Mouse (Mus musculus): Measurements from ENCODE around the gene Fam222a.
A peak's percentile ranks its signal among the peaks of the same experiment; 100 is the strongest.

The Fam222a gene

DNA sequence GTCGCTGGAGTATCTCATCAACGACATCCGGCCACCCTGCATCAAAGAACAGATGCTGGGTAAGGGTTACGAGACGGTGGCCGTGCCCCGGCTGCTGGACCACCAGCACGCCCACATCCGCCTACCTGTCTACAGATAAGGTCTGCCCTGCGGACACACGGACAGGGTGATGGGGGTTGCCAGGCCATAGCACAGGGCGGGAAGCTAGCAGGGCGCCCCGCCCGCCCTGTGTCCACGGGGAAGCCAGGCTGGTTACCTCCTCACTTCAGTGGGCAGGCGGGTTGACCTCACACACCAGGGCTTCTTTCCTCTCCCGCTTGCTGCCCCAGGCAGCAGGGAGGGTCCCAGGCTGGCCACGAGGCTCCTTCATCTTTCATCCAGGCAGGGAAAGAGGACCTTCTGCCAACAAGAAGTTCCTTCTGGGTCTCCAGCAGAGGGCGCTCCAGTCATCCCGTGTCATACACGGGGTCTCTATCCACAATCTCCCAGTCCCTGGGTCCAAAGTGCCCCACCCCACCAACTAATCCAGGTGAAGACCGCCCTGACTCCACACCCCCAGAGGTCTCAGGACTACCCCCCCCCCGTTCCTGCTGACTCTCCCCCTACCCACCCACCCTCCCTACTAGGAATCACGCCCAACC, 44.3 kb downstream of the Fam222a start:
- no peak for DNase-seq

DNA sequence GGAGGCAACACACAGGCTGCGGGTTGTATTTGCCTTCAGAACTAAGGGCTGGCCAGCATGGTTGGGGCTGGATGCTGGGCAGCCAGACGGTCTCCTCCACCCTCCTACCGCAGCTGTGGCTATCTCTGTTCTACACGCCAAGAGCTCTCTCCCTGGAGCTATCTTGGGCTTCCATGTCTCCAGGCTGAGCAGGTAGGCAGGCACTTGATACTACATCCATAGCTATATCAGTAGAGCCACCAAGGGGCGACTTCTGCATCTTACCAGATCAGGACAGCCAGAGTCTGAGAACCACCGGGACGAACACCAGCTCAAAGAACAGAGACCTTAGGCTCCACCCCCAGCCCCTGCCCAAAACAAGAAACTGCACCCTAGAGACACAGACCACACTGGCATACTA, 47.0 kb downstream of the Fam222a start:
- no peak for DNase-seq

DNA sequence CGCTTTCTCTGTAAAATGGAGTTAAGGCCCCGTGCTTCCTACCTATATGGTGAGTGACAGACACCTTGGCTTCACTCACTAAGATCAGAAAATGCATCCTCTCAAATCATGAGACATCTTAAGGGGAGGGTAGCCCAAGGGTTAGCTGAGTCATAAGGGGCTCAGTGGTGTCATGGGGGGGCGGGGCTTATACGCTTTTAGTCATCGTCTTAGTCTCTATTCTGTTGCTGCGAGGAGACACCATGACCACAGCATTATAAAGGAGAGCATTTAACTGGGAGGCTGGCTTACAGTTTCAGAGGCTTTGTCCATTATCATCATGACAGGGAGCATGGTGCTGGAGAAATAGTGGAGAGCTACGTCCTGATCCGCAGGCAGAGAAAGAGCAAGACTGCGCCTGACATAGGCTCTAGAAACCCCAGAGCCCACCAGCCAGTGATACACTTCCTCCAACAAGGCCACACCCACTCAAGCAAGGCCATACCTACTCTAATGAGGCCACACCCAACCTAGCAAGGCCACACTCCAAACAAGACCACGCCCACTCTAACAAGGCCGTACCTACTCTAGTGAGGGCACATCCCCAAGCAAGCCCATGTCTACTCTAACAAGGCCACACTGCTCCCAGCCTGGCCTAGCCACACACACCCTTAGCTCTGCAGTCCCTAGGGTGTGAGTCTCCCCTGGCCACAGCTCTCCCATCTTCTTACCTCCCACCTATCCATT, 48.7 kb downstream of the Fam222a start:
- no peak for DNase-seq

DNA sequence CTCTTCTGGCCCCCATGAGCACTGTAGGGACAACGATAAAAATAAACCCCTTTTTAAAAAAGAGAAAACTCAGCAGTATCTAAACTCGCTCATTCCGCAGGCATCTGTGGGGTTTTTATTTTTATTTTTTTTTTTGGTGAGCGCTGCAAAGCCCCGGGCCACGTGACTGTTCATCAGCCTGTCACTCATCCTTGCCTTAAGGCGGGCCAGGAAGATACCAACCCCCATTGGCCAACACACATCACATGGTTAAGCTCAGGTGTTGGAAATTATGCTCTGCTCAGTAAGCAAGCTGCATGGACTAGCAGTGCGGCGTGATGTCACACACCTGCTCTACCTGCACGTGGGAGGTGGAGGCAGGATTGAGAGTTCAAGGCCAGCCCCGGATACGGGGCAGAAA, 50.0 kb downstream of the Fam222a start:
- DNase-seq: no peak

DNA sequence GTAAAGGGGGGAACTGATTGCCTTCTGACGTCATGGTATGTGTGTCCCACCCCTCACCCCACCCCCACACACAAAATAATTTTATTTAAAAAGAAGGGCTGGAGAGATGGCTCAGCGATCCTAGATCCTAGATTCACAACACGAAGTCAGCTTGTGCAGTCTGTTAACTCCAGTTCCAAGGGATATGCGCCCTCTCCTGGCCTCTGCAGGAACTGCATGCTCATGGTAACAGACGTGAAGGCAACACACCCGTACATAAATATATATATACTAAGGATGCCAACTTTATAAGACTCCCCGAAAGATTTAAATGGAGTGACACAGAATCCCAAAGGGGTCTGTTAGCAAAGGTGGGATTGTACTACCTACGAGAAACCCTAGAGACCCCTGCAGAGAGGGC, 51.0 kb downstream of the Fam222a start:
- peak; percentile 83 for DNase-seq

DNA sequence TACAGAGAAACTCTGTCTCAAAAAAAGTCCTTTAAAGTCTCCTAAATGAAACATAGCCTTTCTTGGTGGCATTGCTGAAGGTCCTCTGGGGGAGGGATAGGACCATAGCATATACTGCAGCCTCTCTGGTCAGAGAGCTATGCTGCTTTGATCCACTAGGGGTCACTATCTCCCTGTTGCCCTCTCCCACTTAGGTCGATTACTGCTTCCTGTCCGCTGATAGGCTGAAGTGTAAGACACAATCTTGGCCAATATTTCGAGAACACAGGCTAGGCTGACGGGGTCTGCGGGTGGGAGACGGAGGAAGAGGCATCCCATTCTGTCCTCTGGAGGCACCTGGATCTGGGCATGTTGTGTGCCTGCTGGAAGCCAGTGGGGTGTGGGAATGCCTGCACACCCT, 52.5 kb downstream of the Fam222a start:
- DNase-seq: peak; percentile 36

DNA sequence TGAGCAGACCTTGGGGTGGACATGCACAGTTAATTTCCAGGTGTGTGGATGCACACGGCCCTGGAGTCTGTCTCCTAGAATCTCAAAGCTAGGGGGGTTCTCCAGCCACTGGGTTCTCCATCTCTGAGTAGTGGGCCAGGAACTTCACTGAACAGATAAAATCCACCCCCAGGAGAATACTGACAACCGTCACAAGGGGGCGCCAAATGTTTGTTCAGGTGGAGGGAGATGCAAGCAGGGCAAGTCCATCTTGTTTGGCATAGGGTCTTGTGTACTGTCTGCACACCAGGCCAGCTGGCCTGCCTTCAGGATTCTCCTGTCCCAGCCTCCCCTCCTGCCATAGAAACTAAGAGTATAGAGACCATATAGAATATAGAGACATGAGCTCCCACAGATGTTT, 57.8 kb downstream of the Fam222a start:
- DNase-seq: peak; percentile 62

- DNase-seq: peak; percentile 49
Observed at GRCm38 (mm10) chr5:114631336-114631735, 63.5 kb downstream of the Fam222a start.

DNA sequence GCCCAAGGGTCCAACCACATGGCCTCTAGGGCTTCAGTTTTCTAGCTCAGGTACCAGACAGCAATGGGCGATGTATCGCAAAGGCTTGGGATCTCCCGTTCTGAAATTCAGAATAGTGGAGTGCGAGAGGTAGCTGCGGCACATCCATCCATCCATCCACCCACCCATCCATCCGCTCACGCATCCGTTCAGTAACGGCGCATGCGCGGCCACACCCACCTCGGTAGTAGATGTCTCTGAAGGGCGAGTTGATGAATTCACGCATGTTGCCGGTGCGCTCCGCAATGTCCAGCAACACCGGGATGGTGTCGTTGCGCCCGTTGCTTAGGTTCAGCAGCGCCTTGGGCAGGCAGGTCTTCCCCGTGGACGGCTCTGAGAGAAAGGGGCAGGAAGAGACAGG, 68.3 kb downstream of the Fam222a start:
- DNase-seq: no peak

- DNase-seq: peak; percentile 91
Observed at GRCm38 (mm10) chr5:114638769-114639644, 71.2 kb downstream of the Fam222a start.

DNA sequence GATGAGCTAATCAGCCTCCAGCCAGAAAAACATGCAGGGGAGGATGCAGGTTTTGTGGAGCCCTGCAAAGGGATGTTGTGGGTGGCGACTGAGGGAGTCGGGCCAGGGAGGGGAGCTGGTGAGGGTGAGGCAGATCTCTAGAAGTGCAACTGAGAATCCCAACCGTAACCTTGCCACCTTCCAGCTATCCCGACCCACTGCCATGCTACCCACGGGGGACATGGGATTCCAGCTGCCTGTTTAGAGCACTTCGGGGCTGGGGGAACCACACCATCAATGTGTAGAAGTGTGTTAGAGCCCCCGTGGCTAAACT, 71.8 kb downstream of the Fam222a start:
- DNase-seq: no peak

GRCm38 (mm10) chr5:114640809-114641208, 73.0 kb downstream of the Fam222a start:
- DNase-seq: no peak

GRCm38 (mm10) chr5:114644918-114645317, 77.1 kb downstream of the Fam222a start:
- no peak for DNase-seq

GRCm38 (mm10) chr5:114645916-114646315, 78.1 kb downstream of the Fam222a start:
- no peak for DNase-seq

DNA sequence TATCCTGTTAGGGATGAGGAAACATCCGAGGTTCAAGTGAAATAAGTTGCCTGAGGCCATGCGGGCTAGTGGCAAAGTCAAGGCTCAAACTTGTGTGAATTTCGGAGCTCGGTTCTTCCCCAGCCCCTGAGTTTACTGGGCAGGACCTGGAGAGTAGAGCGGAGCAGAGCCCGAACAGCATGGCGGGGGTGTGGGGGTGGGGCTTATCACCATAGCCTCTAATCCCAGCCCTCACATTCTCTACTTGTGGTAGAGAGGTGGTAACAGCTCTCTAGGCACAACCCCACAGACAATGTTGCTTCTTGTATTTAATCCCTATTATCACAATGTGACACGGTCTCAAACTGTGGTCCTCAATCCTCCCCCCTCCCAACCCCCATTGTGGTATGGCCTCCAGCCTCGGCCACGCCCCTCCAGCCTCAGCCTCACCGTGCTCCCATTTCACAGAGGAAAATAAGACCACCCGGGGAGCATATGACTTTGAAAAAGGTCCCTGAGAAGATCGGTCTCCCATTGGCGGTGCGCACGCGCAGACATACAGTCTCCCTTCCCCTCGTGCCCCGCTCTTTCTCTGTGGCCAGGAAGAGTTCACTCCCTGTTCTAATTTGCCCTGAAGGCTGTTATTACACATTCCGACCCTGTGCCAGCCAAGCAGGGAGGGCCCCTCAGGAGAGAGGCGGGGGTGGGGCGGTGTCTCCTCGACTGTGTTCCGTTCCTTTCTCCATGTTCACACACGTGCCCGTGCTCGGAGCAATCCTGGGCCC, 79.6 kb downstream of the Fam222a start:
- peak; percentile 52 for DNase-seq

- DNase-seq: peak; percentile 40
Observed at GRCm38 (mm10) chr5:114648728-114649311, 81.0 kb downstream of the Fam222a start.

- DNase-seq: no peak
Observed at GRCm38 (mm10) chr5:114651002-114651401, 83.2 kb downstream of the Fam222a start.

DNA sequence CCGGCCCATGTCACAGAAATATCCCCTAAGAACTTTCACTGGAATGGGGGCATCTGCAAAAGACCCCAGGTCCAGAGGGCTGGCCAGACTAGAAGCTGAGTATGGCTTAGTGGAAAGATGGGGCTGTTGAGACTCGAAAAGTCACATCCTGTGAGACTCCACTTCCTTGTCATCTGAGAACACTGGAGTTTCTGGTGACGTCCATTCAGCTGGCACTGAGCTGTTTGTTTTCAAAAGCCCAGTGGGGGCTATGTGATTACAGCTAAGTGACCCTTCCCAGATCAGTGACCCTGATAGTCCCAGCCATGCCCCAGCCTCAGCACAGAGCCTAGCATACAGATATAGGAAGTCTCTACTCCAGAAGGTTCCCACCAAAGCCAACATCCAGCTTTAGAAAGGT, 83.6 kb downstream of the Fam222a start:
- DNase-seq: no peak

DNA sequence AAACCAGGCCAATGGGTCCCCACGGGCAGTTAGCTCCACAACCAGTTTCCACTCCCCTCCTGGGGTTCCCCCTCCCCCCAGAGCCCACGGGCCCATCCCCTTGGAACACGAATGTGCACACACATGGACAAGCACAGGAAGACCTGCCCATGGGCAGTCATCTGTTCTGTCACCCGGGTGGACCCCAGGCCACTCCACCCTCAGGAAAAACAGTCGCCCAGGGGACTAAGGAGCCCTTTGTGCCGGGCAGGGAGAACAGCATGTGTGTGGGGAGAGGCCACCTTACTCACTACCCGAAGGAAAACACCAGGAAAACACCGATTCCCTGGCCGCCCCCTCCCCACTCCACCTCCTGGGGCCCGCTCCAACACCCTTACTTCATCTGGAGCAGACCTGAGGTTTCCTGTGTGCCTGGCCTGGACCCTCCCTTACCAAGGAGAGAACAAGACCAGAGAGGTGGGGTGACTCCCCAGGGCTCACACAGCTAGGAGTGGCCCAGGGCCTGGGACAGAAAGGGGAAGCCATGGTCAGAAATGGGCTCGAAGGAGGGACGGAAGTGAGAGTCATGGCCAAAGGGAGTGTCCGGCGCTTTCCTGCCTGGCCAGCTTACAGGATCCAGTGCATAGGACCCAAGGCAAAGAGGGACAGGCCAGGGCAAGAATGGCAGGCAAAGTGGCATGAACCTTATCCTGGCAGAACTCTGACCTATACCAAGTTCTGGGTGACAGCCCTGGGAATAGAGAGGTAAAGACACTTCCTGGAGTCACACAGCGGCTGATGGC, 86.0 kb downstream of the Fam222a start:
- DNase-seq: no peak

GRCm38 (mm10) chr5:114655721-114656120, 87.9 kb downstream of the Fam222a start:
- DNase-seq: peak; percentile 52

- no peak for DNase-seq
Observed at GRCm38 (mm10) chr5:114656305-114656704, 88.5 kb downstream of the Fam222a start.

DNA sequence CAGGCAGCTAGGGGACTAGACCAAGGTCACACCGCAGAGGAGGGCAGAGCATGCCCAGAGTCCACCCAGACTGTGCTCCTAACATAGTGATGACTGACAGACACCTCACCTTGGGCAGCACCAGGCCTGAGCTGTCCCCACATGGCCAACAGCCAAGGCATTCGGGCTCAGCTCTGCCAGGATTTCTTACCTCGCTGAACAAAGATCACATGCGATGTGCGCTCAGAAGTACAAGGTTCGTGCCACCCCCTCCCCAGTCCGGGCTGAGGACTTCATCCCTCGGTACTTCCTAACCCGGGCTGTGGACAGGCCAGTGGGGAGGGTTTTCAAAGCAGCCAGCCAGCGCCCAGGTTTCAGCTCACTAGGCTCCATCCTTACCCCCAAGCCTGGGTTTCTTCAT, 89.6 kb downstream of the Fam222a start:
- peak; percentile 86 for DNase-seq
